Mouse (Mus musculus) heart, embryonic 11.5 days (tissue): ENCODE measurements around the gene Gpr152. TPM values are rescaled to one million over a fixed set of nuclear protein-coding genes. Genes with fewer than 3 reads are reported as not detected.

ENCODE experiments used
- ATAC-seq: fragments of 200-750 bp; cut with Nextera tagmentation; replicated peaks from 2 replicates; pipeline ENCODE4 v1.8.0; 2017; ENCODE audit warnings: moderate library complexity; ENCODE audit not compliant: insufficient number of reproducible peaks, low FRiP score, low TSS enrichment
- H3K27ac ChIP-seq: fragments of 300-500 bp; sonication (generic); 2 replicates; pipeline ENCODE4 v1.5.1; 2014; ENCODE audit warnings: mild to moderate bottlenecking, low read depth, low read length
- H3K27me3 ChIP-seq: fragments of 300-500 bp; sonication (generic); 2 replicates; pipeline ENCODE4 v1.6.1; 2014; ENCODE audit warnings: mild to moderate bottlenecking, low read length, mixed read lengths; ENCODE audit not compliant: control insufficient read depth, insufficient read depth
- H3K36me3 ChIP-seq: fragments of 300-500 bp; sonication (generic); 2 replicates; pipeline ENCODE4 v1.6.1; 2014; ENCODE audit warnings: mild to moderate bottlenecking, low read length, moderate library complexity, mixed read lengths; ENCODE audit not compliant: control insufficient read depth, insufficient read depth
- H3K4me1 ChIP-seq: fragments of 300-500 bp; sonication (generic); 2 replicates; pipeline ENCODE4 v1.6.1; 2014; ENCODE audit warnings: low read length; ENCODE audit not compliant: control insufficient read depth, insufficient read depth
- H3K4me2 ChIP-seq: fragments of 300-500 bp; sonication (generic); 2 replicates; pipeline ENCODE4 v1.6.1; 2014; ENCODE audit warnings: mild to moderate bottlenecking, moderate library complexity
- H3K4me3 ChIP-seq: fragments of 300-500 bp; sonication (generic); 2 replicates; pipeline ENCODE4 v1.5.1; 2014; ENCODE audit warnings: low read depth, low read length
- H3K9ac ChIP-seq: fragments of 300-500 bp; sonication (generic); 2 replicates; pipeline ENCODE4 v1.6.1; 2014; ENCODE audit warnings: mild to moderate bottlenecking, low read depth, low read length, moderate library complexity
- H3K9me3 ChIP-seq: fragments of 300-500 bp; sonication (generic); replicated peaks from 2 replicates; pipeline ENCODE4 v1.6.1; 2016; ENCODE audit warnings: low read length; ENCODE audit not compliant: control insufficient read depth
- WGBS: fragments of 180-500 bp; shearing (Covaris S2); extraction: QIAGEN DNeasy Blood & Tissue Kit; methylation state at CpG from one replicate; pipeline ENCODE4 v1.1.7; 2014; ENCODE audit not compliant: insufficient replicate concordance; 5-methylcytosine and 5-hydroxymethylcytosine counted together
- polyA plus RNA-seq: library from polyadenylated mRNA; unstranded; fragments of >200 nt; fragmentation: Nextera tagmentation; extraction: Ambion mirVana; gene quantifications from 2 replicates; pipeline ENCODE4 v1.2.1, GENCODE M21; 2014

Gpr152 gene
- polyA plus RNA-seq, 1 experiment from 2014 or later, result not detected

- 72% methylated on average over 6 of the region's 6 CpGs for WGBS
- H3K9me3 ChIP-seq, result no peaks in the 10 kb centered on the region
- no peak for ATAC-seq
These were observed 560 bp downstream of the Gpr152 start for GRCm38 (mm10) chr19:4140147-4140546.

GRCm38 (mm10) chr19:4142416-4143173 lies 3.0 kb downstream of the Gpr152 start:
- no peak for ATAC-seq
- H3K9ac ChIP-seq, result no peak overlapping the region
- no peaks in the 10 kb centered on the region for H3K4me1 ChIP-seq
- 83% methylated on average over 18 of the region's 18 CpGs for WGBS
- H3K27ac ChIP-seq, result no peak overlapping the region
- H3K9me3 ChIP-seq, result no peaks in the 10 kb centered on the region; the same call in 1 of the 2 replicates
- no peaks in the 10 kb centered on the region for H3K36me3 ChIP-seq
- H3K4me3 ChIP-seq, result no peak overlapping the region
- H3K4me2 ChIP-seq, result no peak overlapping the region
- no peaks in the 10 kb centered on the region for H3K27me3 ChIP-seq

More at GRCm38 (mm10) chr19:4140147-4140546, 560 bp downstream of the Gpr152 start:
- Histone ChIP-seq H3K36me3 (no peaks in the 10 kb centered on the region), H3K27ac (no peak overlapping the region), H3K27me3 (no peaks in the 10 kb centered on the region), H3K4me3 (no peak overlapping the region), H3K9ac (no peak overlapping the region; the same call in 1 of the 2 replicates), H3K4me2 (no peak overlapping the region), H3K4me1 (no peaks in the 10 kb centered on the region)

- no peak for ATAC-seq
- no peak within 1 kb of the TSS for H3K27ac ChIP-seq
- no peaks in the 10 kb centered on the region; the same call in 1 of the 2 replicates for H3K9me3 ChIP-seq
- no peak within 1 kb of the TSS for H3K9ac ChIP-seq
- peaks cover under 1% of the 10 kb centered on the region; the same call in 1 of the 2 replicates for H3K4me1 ChIP-seq
- H3K4me2 ChIP-seq, result no peak within 1 kb of the TSS
- no peaks in the 10 kb centered on the region for H3K27me3 ChIP-seq
- H3K4me3 ChIP-seq, result no peak within 1 kb of the TSS
- H3K36me3 ChIP-seq, result no peaks in the 10 kb centered on the region
- WGBS, result 64% methylated on average over 7 of the region's 7 CpGs
These were observed 4.2 kb downstream of the Gpr152 start, which contains the start of gene Cabp4 for GRCm38 (mm10) chr19:4143759-4144268. TSS of gene Cabp4 (minus strand) at chr19:4144033.

GRCm38 (mm10) chr19:4144550-4145498 lies 5.2 kb downstream of the Gpr152 start:
- Histone ChIP-seq H3K27me3 (no peaks in the 10 kb centered on the region), H3K9ac (no peak overlapping the region), H3K4me3 (no peak overlapping the region), H3K4me1 (peaks cover 7% of the 10 kb centered on the region), H3K27ac (no peak overlapping the region), H3K4me2 (no peak overlapping the region), H3K9me3 (no peaks in the 10 kb centered on the region; the same call in 1 of the 2 replicates), H3K36me3 (no peaks in the 10 kb centered on the region)
- WGBS, result 72% methylated on average over 16 of the region's 16 CpGs
- no peak for ATAC-seq

GRCm38 (mm10) chr19:4145936-4146335 lies 6.3 kb downstream of the Gpr152 start:
- WGBS, result 83% methylated on average over 5 of the region's 5 CpGs
- H3K27me3 ChIP-seq, result no peaks in the 10 kb centered on the region
- no peaks in the 10 kb centered on the region; the same call in 1 of the 2 replicates for H3K9me3 ChIP-seq
- ATAC-seq, result no peak
- no peak overlapping the region for H3K4me3 ChIP-seq
- peaks cover 7% of the 10 kb centered on the region for H3K4me1 ChIP-seq
- no peak overlapping the region for H3K27ac ChIP-seq
- H3K4me2 ChIP-seq, result no peak overlapping the region
- H3K9ac ChIP-seq, result no peak overlapping the region
- 0 out of 2 replicates have a peak, but pooled peaks cover 4% of the 10 kb centered on the region for H3K36me3 ChIP-seq

- Histone ChIP-seq H3K27me3 (no peaks in the 10 kb centered on the region), H3K4me2 (no peak overlapping the region), H3K4me1 (peaks cover 7% of the 10 kb centered on the region), H3K9me3 (no peaks in the 10 kb centered on the region; the same call in 1 of the 2 replicates), H3K9ac (no peak overlapping the region), H3K36me3 (0 out of 2 replicates have a peak, but pooled peaks cover 8% of the 10 kb centered on the region), H3K4me3 (no peak overlapping the region), H3K27ac (no peak overlapping the region)
- ATAC-seq, result no peak
- 59% methylated on average over 12 of the region's 12 CpGs for WGBS
These were observed 6.9 kb downstream of the Gpr152 start for GRCm38 (mm10) chr19:4146366-4147021.

- no peak overlapping the region for H3K9ac ChIP-seq
- H3K27ac ChIP-seq, result no peak overlapping the region
- ATAC-seq, result no peak
- 51% methylated on average over 3 of the region's 3 CpGs for WGBS
- peaks cover 7% of the 10 kb centered on the region for H3K4me1 ChIP-seq
- no peaks in the 10 kb centered on the region; the same call in 1 of the 2 replicates for H3K9me3 ChIP-seq
- no peak overlapping the region for H3K4me3 ChIP-seq
- H3K27me3 ChIP-seq, result no peaks in the 10 kb centered on the region
- 0 out of 2 replicates have a peak, but pooled peaks cover 8% of the 10 kb centered on the region for H3K36me3 ChIP-seq
- H3K4me2 ChIP-seq, result no peak overlapping the region
These were observed 7.4 kb downstream of the Gpr152 start for GRCm38 (mm10) chr19:4147022-4147405.
